Mouse (Mus musculus) forebrain, embryonic 10.5 days (tissue): ENCODE results near the gene Coro1c. TPM values are rescaled to one million over a fixed set of nuclear protein-coding genes. Genes with fewer than 3 reads are reported as not detected.
A peak's percentile ranks its signal among the peaks of the same experiment; 100 is the strongest.

Experiments used
- DNase-seq: peaks from one replicate; pipeline ENCODE4 v3.0.0-alpha.2; 2017; ENCODE audit warnings: low spot score; ENCODE audit errors: extremely low spot score
- H3K27ac ChIP-seq: fragments of 300-500 bp; sonication (generic); 2 replicates; pipeline ENCODE4 v1.5.1; 2016; ENCODE audit warnings: mild to moderate bottlenecking
- H3K27me3 ChIP-seq: fragments of 300-500 bp; sonication (generic); 2 replicates; pipeline ENCODE4 v1.6.1; 2016; ENCODE audit warnings: mild to moderate bottlenecking; ENCODE audit not compliant: poor library complexity, severe bottlenecking
- H3K36me3 ChIP-seq: fragments of 300-500 bp; sonication (generic); replicated peaks from 2 replicates; pipeline ENCODE4 v1.6.1; 2016; ENCODE audit warnings: mild to moderate bottlenecking, moderate library complexity
- H3K4me1 ChIP-seq: fragments of 300-500 bp; sonication (generic); 2 replicates; pipeline ENCODE4 v1.6.1; 2016
- H3K4me3 ChIP-seq: fragments of 300-500 bp; sonication (generic); 2 replicates; pipeline ENCODE4 v1.5.1; 2016; ENCODE audit warnings: mild to moderate bottlenecking, moderate library complexity
- H3K9me3 ChIP-seq: fragments of 300-500 bp; sonication (generic); 2 replicates; pipeline ENCODE4 v1.6.1; 2016; ENCODE audit warnings: mild to moderate bottlenecking, moderate library complexity
- WGBS: fragments of 180-500 bp; shearing (Covaris S2); methylation state at CpG from one replicate; pipeline ENCODE4 v1.1.7; 2016; 5-methylcytosine and 5-hydroxymethylcytosine counted together
- polyA plus RNA-seq: library from polyadenylated mRNA; unstranded; fragments of >200 nt; fragmentation: Nextera tagmentation; extraction: Ambion mirVana; gene quantifications from 2 replicates; pipeline ENCODE4 v1.2.1, GENCODE M21; 2016

Gene Coro1c
- polyA plus RNA-seq, 1 experiment from 2014 or later: 209 TPM

DNA sequence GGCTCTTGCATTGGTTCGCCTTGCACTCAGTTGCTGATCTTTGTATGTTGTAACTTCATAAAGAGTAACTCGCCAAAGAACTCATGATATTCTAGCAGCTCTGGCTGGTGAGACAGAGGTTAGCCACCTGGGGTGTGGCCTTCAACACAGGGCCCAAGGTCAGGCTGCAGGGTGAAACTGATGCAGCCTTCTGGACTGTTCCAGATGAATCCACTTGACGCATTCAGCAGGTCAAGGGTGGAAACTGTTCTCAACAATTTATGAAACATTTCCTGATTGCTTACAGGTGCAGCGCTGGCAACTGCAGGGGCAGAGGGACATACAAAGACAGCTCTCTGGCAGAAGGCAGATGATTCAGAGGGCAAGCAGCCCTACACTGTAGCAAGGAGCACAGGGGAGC is 32.9 kb downstream of the Coro1c start:
- DNase-seq: no peak
- 94% methylated on average over 4 of the region's 4 CpGs for WGBS
- peaks cover 61% of the 10 kb centered on the region for H3K36me3 ChIP-seq
- H3K27ac ChIP-seq: peak overlapping the region; percentile 93; the same call in 1 of the 2 replicates
- no peaks in the 10 kb centered on the region for H3K27me3 ChIP-seq
- H3K4me3 ChIP-seq: no peak overlapping the region
- peaks cover 57% of the 10 kb centered on the region for H3K4me1 ChIP-seq
- H3K9me3 ChIP-seq: no peaks in the 10 kb centered on the region

DNA sequence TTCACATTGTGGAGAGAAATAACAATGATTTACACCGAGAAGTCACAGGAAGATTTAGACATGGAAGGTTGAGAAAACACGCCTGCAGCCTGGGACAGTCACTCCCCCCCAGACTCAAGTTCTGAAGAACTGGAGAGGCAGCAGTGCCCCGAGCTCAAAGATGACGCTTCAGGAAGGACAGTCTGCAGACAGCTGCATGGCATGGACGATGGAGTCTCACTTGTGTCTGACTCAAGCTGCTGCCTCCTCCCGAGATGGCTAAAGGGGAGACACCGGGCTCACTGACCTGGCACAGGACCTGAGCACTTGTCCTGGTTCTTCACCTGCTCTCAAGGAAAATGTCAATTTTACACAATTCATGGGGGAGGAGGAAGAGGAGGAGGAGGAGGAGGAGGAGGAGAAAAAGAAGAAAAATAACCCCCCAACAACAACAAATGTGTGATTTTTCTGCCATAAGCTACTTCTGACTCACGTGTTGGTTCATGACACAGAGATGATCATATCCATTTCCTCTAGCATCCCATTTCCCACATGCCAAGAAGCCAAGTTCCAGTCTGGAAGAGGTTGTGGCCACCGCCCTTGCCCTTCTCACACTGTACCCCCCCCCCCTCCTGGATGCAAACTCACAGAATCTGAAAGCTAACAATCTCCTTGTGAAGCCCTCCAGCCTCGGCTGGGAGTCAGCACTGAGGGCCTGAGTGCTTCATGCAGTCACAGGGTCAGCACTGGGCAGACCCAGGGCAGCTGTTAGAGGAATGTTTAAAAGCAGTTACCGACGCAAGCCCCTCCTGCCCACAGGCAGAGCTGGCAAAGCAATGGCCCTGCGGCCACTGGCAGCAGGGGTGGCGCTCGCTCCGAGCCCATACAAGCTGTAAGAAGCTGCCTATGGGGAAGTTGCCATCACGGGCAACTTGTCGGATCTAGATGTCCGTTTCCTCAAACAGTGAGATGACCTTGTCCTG is 34.2 kb downstream of the Coro1c start:
- 66% methylated on average over 19 of the region's 19 CpGs for WGBS
- Histone ChIP-seq H3K27ac (peak overlapping the region; percentile 93), H3K36me3 (peaks cover 48% of the 10 kb centered on the region), H3K4me3 (peak overlapping the region; percentile 25; the same call in 1 of the 2 replicates), H3K27me3 (no peaks in the 10 kb centered on the region), H3K4me1 (peaks cover 69% of the 10 kb centered on the region), H3K9me3 (no peaks in the 10 kb centered on the region)
- DNase-seq: no peak

DNA sequence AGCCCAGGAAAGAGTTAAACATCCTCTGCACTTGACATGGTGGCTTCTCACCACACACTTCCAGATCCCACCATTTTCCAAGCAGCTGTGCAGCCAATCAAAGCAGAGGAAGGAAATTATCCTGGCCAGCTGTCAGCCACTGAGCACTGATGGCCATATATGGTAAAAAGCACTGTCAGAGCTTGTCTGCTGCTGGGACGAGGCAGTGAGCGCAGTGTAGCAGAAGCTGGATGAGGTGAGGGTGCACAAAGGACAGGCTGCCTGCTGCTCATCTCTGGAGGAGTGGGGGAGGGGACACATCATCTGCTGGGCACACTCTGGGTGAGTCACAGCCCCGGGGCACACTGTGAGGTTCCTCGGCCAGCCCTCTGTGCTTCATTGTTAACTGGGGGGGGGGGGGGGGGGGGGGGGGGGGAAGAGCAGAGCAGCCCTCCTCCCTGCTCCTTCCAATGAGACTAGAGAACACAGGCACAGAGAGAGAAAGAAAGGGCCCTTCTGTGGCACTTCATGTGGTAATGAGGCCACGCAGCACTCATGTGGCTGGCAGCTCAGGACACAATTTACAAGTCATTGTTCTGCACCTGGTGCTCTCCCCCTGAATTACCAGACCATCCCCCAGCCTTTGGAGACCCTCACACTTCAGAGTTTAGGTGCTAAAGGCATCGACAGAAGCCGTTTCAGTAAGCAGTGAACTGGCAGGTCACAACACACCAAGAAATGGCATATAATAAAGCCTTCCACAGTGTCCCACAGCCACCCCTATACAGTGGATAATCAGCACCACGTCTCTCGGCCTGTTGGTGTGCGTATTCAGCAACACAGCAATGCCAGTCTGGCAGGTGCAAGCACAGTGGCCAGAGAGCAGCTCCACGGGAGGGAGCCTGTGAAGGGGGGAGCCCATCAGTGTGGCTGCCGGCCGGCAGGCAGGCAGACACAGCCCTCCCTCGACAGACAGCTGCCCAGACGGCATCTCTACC is 35.3 kb downstream of the Coro1c start:
- WGBS: 6% methylated on average over 14 of the region's 15 CpGs
- DNase-seq: peak; percentile 80
- peak overlapping the region; percentile 25; the same call in 1 of the 2 replicates for H3K4me3 ChIP-seq
- peaks cover 37% of the 10 kb centered on the region for H3K36me3 ChIP-seq
- no peaks in the 10 kb centered on the region for H3K27me3 ChIP-seq
- H3K4me1 ChIP-seq: peaks cover 76% of the 10 kb centered on the region
- peak overlapping the region; percentile 93 for H3K27ac ChIP-seq
- H3K9me3 ChIP-seq: no peaks in the 10 kb centered on the region

GRCm38 (mm10) chr5:113871903-113872548 is 36.5 kb downstream of the Coro1c start:
- Histone ChIP-seq H3K27me3 (no peaks in the 10 kb centered on the region), H3K4me3 (peak overlapping the region; percentile 25; the same call in 1 of the 2 replicates), H3K4me1 (peaks cover 76% of the 10 kb centered on the region), H3K9me3 (no peaks in the 10 kb centered on the region), H3K27ac (peak overlapping the region; percentile 93), H3K36me3 (peaks cover 26% of the 10 kb centered on the region)
- no peak for DNase-seq
- WGBS: 82% methylated on average over 7 of the region's 7 CpGs

DNA sequence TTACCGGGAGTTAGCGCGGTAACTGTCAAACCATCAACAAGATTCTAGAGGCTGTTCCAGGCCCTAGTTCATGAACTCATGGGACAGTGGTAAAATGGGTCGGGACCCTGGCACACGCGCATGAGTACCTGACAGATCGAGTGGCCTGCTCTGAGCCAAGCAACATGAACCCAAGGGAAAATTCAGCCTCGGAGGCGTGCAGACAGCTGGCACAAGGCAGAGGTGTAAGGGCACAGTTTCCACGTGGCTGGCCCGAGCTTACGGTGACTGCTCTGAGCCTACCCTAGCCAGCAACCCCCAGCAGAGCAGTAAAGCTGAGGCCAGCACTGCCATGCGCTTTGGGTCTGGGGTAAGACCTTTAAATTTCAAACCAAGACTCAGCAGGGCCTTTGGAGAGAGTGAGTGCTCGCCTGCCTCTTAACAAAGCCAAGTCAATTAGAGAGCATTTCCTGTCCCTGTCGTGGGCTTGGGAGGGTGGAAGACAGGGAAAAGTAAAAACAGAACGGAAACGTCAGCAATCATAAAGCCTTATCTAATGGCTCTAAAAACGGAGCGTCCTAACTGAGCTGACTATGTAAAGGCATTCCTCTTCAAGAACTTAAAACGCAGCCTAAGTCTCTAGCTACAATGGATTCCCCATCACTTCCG is 38.0 kb downstream of the Coro1c start:
- H3K4me1 ChIP-seq: peaks cover 70% of the 10 kb centered on the region
- no peak for DNase-seq

DNA sequence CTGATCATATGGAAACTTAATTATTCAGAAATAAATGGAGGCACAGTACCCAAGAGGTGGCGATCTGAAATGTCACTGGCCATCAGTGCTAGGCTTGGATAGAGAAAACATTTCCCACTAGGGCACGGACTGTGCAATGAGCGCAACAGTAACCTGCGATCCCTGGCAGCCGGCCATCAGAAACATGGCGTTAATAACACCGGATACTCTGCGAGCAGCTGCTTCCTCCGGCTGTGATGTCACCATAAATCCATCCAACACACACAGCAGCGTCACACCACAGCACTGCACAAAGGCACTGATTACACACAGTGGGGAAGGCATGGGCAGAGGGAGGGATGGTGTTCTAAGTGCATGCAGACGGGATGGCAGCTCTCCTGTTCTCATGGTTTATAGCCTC is 39.4 kb downstream of the Coro1c start:
- Histone ChIP-seq H3K27me3 (no peaks in the 10 kb centered on the region), H3K4me3 (no peak overlapping the region), H3K36me3 (peaks cover 18% of the 10 kb centered on the region), H3K9me3 (no peaks in the 10 kb centered on the region), H3K4me1 (peaks cover 59% of the 10 kb centered on the region), H3K27ac (peak overlapping the region; percentile 93; the same call in 1 of the 2 replicates)
- DNase-seq: no peak
- 86% methylated on average over 11 of the region's 11 CpGs for WGBS

More for the DNA sequence above, 38.0 kb downstream of the Coro1c start:
- Histone ChIP-seq H3K27ac (peak overlapping the region; percentile 93), H3K4me3 (no peak overlapping the region), H3K9me3 (no peaks in the 10 kb centered on the region), H3K27me3 (no peaks in the 10 kb centered on the region), H3K36me3 (peaks cover 16% of the 10 kb centered on the region)
- WGBS: 50% methylated on average over 21 of the region's 21 CpGs

GRCm38 (mm10) chr5:113864992-113865391 is 43.6 kb downstream of the Coro1c start:
- H3K36me3 ChIP-seq: peaks cover 57% of the 10 kb centered on the region

GRCm38 (mm10) chr5:113863994-113864393 is 44.6 kb downstream of the Coro1c start:
- 0 out of 2 replicates have a peak, but pooled peaks cover 2% of the 10 kb centered on the region for H3K9me3 ChIP-seq
- peaks cover 62% of the 10 kb centered on the region for H3K36me3 ChIP-seq
- H3K27me3 ChIP-seq: no peaks in the 10 kb centered on the region
- no peak overlapping the region for H3K4me3 ChIP-seq
- 95% methylated on average over 12 of the region's 12 CpGs for WGBS
- no peak overlapping the region for H3K27ac ChIP-seq
- no peak for DNase-seq
- peaks cover 19% of the 10 kb centered on the region for H3K4me1 ChIP-seq

More at GRCm38 (mm10) chr5:113864992-113865391, 43.6 kb downstream of the Coro1c start:
- Histone ChIP-seq H3K4me1 (peaks cover 22% of the 10 kb centered on the region), H3K9me3 (0 out of 2 replicates have a peak, but pooled peaks cover 2% of the 10 kb centered on the region), H3K27ac (no peak overlapping the region), H3K27me3 (no peaks in the 10 kb centered on the region), H3K4me3 (no peak overlapping the region)
- DNase-seq: no peak
- 92% methylated on average over 6 of the region's 6 CpGs for WGBS

DNA sequence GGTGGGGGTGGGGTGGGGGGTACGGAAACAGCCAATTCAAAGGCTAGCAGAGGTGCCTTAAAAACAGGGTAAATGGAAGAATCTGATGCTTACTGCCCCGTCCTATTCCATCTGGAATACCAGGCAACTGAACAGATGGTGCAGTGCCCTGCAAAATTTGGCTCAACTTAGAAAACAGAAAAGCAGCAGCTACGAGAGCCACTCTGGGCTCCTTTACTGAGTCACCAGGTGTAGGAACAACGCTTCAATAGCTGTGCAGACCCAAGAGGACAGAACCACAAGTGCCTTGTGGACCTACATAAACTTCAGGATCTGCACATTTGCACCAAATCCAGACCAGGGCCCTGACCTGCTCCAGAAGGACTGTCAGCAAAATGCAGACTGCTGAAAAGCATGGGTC is 46.1 kb downstream of the Coro1c start:
- Histone ChIP-seq H3K4me1 (peaks cover 23% of the 10 kb centered on the region), H3K9me3 (0 out of 2 replicates have a peak, but pooled peaks cover 2% of the 10 kb centered on the region), H3K36me3 (peaks cover 62% of the 10 kb centered on the region), H3K27me3 (no peaks in the 10 kb centered on the region), H3K4me3 (no peak overlapping the region), H3K27ac (no peak overlapping the region)
- DNase-seq: no peak
- WGBS: 90% methylated on average over 4 of the region's 4 CpGs

- Histone ChIP-seq H3K4me3 (no peak overlapping the region), H3K4me1 (peaks cover 34% of the 10 kb centered on the region), H3K27me3 (no peaks in the 10 kb centered on the region), H3K36me3 (peaks cover 71% of the 10 kb centered on the region), H3K27ac (no peak overlapping the region), H3K9me3 (0 out of 2 replicates have a peak, but pooled peaks cover 2% of the 10 kb centered on the region)
- 97% methylated on average over 8 of the region's 8 CpGs for WGBS
- no peak for DNase-seq
These were observed 47.3 kb downstream of the Coro1c start for GRCm38 (mm10) chr5:113861294-113861693.

GRCm38 (mm10) chr5:113858971-113859370 is 49.6 kb downstream of the Coro1c start:
- Histone ChIP-seq H3K27me3 (no peaks in the 10 kb centered on the region), H3K36me3 (peaks cover 70% of the 10 kb centered on the region), H3K9me3 (0 out of 2 replicates have a peak, but pooled peaks cover 2% of the 10 kb centered on the region), H3K27ac (0 out of 2 replicates have a peak overlapping the region, but pooled peaks have one; percentile 17), H3K4me1 (peaks cover 49% of the 10 kb centered on the region), H3K4me3 (no peak overlapping the region)
- 58% methylated on average over 5 of the region's 5 CpGs for WGBS
- DNase-seq: no peak
